Comparison of ENCODE assay signal across 10 mouse cellular contexts in the genomic region with DNA sequence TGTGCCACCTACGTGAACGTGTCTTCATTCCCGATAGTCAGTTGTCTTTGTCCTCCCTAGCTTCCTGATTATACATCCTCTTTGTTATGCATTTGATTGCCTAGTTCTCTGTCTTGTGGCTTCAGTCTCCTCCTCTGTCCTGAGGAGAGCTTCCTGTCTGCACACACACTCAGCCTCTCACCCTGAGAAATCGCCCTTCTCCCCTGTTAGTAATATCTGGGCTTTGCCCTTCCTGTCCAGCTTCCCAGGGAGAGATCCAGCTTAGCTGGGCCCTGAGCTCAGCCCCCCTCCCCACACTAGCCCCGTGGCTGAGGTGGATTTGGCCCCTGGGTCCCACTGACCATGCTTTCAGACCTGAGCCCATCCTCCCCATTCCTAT.
DNase-seq lines count a peak whose midpoint lies in the region; ATAC-seq and TF ChIP-seq lines count a peak whose summit lies in the region.
"Had no signal": no experiment of that assay in that cellular context is flagged by ENCODE, and none has a peak within 500 bp of the region (broad histone marks: within the 10 kb centered on the region; RNA-seq: fewer than 3 reads in every experiment).

No protein-coding gene starts in this region.

- TF ChIP-seq CTCF in testis, adult 2 months (IDR thresholded peaks at IDR 0.05; ENCODE audit: control insufficient read depth, insufficient read depth, insufficient replicate concordance, low read depth, low read length), result no peak

- peak overlapping the region; percentile 42 for H3K4me2 ChIP-seq in heart, embryonic 11.5 days
- H3K4me2 ChIP-seq in limb, embryonic 15.5 days, result no peak overlapping the region
- H3K4me2 ChIP-seq in intestine, embryonic 15.5 days (replicated peaks), result no peak overlapping the region
- H3K4me2 ChIP-seq: liver, embryonic 12.5 days had no signal

- H3K4me3 ChIP-seq in heart, embryonic 11.5 days (ENCODE audit: low read depth, low read length), result no peak overlapping the region
- peak overlapping the region; percentile 57 for H3K4me3 ChIP-seq in testis, adult 2 months (ENCODE audit: control insufficient read depth, low read depth, low read length)
- no peak overlapping the region for H3K4me3 ChIP-seq in limb, embryonic 15.5 days
- no peak overlapping the region for H3K4me3 ChIP-seq in intestine, embryonic 15.5 days (replicated peaks)
- H3K4me3 ChIP-seq: liver, embryonic 12.5 days had no signal

- H3K9me3 ChIP-seq in heart, embryonic 11.5 days (replicated peaks; ENCODE audit: control insufficient read depth, low read length), result no peaks in the 10 kb centered on the region
- no peaks in the 10 kb centered on the region for H3K9me3 ChIP-seq in limb, embryonic 15.5 days
- no peaks in the 10 kb centered on the region for H3K9me3 ChIP-seq in intestine, embryonic 15.5 days
- H3K9me3 ChIP-seq: liver, embryonic 12.5 days had no signal

- H3K9ac ChIP-seq in heart, embryonic 11.5 days (ENCODE audit: low read depth, low read length), result peak overlapping the region; percentile 49; the same call in 1 of the 2 replicates
- H3K9ac ChIP-seq in limb, embryonic 15.5 days, result no peak overlapping the region
- H3K9ac ChIP-seq in intestine, embryonic 15.5 days, result no peak overlapping the region
- H3K9ac ChIP-seq: liver, embryonic 12.5 days had no signal

- peaks cover 25% of the 10 kb centered on the region for H3K4me1 ChIP-seq in heart, embryonic 11.5 days (ENCODE audit: control insufficient read depth, insufficient read depth, low read length)
- no peaks in the 10 kb centered on the region for H3K4me1 ChIP-seq in testis, adult 2 months (ENCODE audit: control insufficient read depth, insufficient read depth, low read length)
- H3K4me1 ChIP-seq in limb, embryonic 15.5 days, result peaks cover 17% of the 10 kb centered on the region
- 0 out of 2 replicates have a peak, but pooled peaks cover 10% of the 10 kb centered on the region for H3K4me1 ChIP-seq in intestine, embryonic 15.5 days (replicated peaks)

- 24% methylated on average over 5 of the region's 5 CpGs for WGBS in heart, embryonic 11.5 days (ENCODE audit: insufficient replicate concordance)
- 47% methylated on average over 5 of the region's 5 CpGs for WGBS in limb, embryonic 15.5 days
- WGBS in intestine, embryonic 15.5 days, result 28% methylated on average over 5 of the region's 5 CpGs

- H3K27ac ChIP-seq in heart, embryonic 11.5 days (ENCODE audit: low read depth, low read length), result peak overlapping the region; percentile 85
- no peak overlapping the region for H3K27ac ChIP-seq in testis, adult 2 months (ENCODE audit: control insufficient read depth, insufficient read depth, low read depth, low read length)
- peak overlapping the region; percentile 24; the same call in 1 of the 2 replicates for H3K27ac ChIP-seq in limb, embryonic 15.5 days
- H3K27ac ChIP-seq in intestine, embryonic 15.5 days, result no peak overlapping the region
- H3K27ac ChIP-seq: liver, embryonic 12.5 days had no signal

- TF ChIP-seq POLR2A in testis, adult 2 months (IDR thresholded peaks at IDR 0.05; ENCODE audit: control insufficient read depth, low read depth, low read length), result no peak

- peak; percentile 61 for ATAC-seq in heart, embryonic 11.5 days (replicated peaks; ENCODE audit: insufficient number of reproducible peaks, low FRiP score, low TSS enrichment)
- no peak for ATAC-seq in limb, embryonic 15.5 days (ENCODE audit: insufficient number of reproducible peaks, low FRiP score, low TSS enrichment, low read depth)
- no peak for ATAC-seq in intestine, embryonic 15.5 days
- ATAC-seq: liver, embryonic 12.5 days had no signal

- no peaks in the 10 kb centered on the region for H3K27me3 ChIP-seq in heart, embryonic 11.5 days (ENCODE audit: control insufficient read depth, insufficient read depth, low read length)
- H3K27me3 ChIP-seq in testis, adult 2 months (ENCODE audit: control insufficient read depth, insufficient read depth, low read length), result no peaks in the 10 kb centered on the region
- H3K27me3 ChIP-seq in limb, embryonic 15.5 days, result no peaks in the 10 kb centered on the region
- no peaks in the 10 kb centered on the region for H3K27me3 ChIP-seq in intestine, embryonic 15.5 days (replicated peaks)
- H3K27me3 ChIP-seq: liver, embryonic 12.5 days had no signal

- peaks cover 4% of the 10 kb centered on the region for H3K36me3 ChIP-seq in heart, embryonic 11.5 days (ENCODE audit: control insufficient read depth, insufficient read depth, low read length)
- H3K36me3 ChIP-seq in testis, adult 2 months (ENCODE audit: control insufficient read depth, insufficient read depth, low read length), result no peaks in the 10 kb centered on the region; the same call in 1 of the 2 replicates
- peaks cover 8% of the 10 kb centered on the region for H3K36me3 ChIP-seq in limb, embryonic 15.5 days
- no peaks in the 10 kb centered on the region for H3K36me3 ChIP-seq in intestine, embryonic 15.5 days

- DNase-seq in heart, adult 8-10 months (ENCODE audit: low spot score), result no peak
- DNase-seq in testis, postnatal 10 days (ENCODE audit: low spot score), result no peak
- no peak for DNase-seq in adrenal gland, postnatal 10 days
- DNase-seq in layer of hippocampus, adult 9-11 months, result no peak
- DNase-seq: adrenal gland, postnatal 25 days had no signal

Comparison
In these comparisons a context has a peak if more than half of its experiments do, and no peak if none do; other contexts are left out.
1. H3K27ac ChIP-seq: peak in heart, embryonic 11.5 days (single experiment) and limb, embryonic 15.5 days (single experiment); none in testis, adult 2 months (single experiment) and intestine, embryonic 15.5 days (single experiment).